Mouse (Mus musculus) right cerebral cortex, adult 2 months (tissue): ENCODE measurements around the gene Arrb2.
"Not testable (repeated sequence)": the region's sequence is repeated elsewhere in the genome, so short reads cannot be mapped to it uniquely, and the experiment has no call there.

Experiments used
- DNase-seq, 2 experiments: peaks; one replicate each; pipeline ENCODE4 v3.0.0; 2021 to 2022; ENCODE audit warnings: low spot score in 2 of 2

The Arrb2 gene

DNA sequence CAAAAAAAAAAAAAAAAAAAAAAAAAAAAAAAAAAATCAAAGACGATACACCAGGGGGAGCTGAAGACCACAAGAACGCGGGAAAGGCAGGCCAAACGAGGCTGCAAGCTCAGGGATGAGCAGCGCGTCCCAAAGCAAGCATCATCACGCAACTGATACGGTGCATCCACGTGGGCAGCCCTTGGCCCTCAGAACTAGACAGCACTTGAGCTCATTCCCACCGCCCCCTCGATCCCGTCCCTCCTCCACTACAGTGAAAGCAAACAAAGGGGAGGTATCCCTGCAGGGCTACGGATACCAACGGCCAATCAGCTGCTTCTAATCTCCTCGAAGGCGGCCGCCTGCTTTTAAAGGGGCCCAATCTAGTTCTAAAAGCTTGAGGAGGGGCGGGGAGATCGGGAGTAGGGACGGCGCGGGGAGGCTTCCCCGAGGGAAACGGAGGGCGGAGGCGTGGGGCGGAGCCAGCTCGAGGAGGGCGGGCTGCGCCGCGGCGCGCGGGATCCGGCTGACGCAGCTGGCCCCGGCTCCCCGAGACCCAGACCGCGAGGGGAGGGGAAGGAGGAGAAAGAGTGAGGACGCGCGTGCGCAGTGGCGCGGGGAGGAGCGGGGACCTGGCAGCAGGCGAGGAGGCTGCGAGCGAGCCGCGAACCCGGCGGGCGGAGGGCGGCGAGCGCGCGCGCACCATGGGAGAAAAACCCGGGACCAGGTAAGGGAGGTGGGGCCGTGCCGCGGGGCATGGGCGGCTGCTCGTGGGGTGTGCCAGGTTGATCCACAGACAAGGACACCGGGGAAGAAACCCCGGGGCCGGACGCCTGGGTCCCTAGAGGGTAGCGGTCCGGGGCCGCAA, at the start of gene Arrb2:
TSS of gene Arrb2 (plus strand) at position 588 of the 847 bp plus-strand sequence.
- peak; percentile 97 to 98 for DNase-seq

- no peak for DNase-seq
Observed at GRCm38 (mm10) chr11:70384136-70384535, 48.3 kb upstream of the Arrb2 start.

GRCm38 (mm10) chr11:70387436-70387835, 45.0 kb upstream of the Arrb2 start:
- no peak for DNase-seq

GRCm38 (mm10) chr11:70389421-70389820, 43.0 kb upstream of the Arrb2 start:
- no peak for DNase-seq

DNA sequence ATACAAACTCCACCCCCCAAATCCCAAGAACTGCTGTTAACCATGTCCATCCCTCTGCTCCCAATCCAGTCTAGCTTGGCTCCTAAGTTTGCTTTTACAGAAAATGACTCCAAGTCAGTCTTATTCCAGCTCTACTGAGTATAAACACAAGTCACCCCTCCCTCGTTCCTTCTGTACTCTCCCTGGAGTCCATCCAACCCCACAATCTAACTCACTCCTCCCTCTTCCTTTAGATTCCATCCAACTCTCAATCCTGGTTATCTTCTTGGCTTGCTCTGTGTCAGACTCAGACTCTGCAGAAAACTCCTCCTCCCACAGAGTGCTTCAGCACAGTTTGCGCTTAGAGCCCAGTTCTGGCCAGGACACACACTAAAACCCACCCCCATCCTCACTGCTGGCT, 28.8 kb upstream of the Arrb2 start:
- DNase-seq: peak; percentile 13 to 22

DNA sequence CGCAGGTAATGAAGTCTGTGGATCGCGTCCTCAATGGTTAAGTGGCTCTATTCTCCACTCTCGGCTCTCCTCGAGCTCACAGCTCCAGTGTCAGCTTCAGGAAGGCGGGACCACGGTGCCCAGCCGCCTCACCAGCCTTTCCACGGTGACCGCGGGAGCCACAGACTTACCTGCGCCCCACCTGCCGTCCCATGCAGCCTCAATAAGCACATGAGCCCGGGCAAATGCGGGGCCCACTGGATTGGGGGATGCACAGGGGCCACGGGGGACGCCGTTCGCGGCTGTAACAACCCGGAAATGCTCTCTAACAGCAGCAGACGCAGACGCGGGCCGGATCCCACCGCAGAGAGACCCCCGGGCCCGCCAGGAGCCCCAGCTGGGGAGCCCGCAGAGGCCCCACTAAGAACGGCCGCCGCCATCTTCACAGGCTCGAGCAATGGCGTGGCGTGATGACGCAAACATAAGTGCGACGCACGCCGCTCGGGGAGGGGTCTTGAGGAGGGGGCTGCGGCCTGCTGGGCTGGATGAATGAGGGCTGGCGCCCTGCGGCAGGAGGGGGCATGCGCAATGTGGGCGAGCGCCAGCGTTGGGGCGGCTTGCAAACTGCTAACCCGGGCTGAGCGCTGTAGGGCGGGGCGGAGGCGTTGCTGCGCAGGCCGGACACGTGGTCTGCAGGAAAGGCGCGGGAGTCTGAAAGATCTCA, 22.7 kb upstream of the Arrb2 start, which contains the start of gene Pelp1:
TSS of gene Pelp1 (minus strand) at position 438 of the 703 bp plus-strand sequence.
- peak; percentile 89 to 94 for DNase-seq

- no peak for DNase-seq
Observed at GRCm38 (mm10) chr11:70410297-70410643, 22.2 kb upstream of the Arrb2 start.

GRCm38 (mm10) chr11:70412591-70412990, 19.8 kb upstream of the Arrb2 start:
- DNase-seq: no peak

DNA sequence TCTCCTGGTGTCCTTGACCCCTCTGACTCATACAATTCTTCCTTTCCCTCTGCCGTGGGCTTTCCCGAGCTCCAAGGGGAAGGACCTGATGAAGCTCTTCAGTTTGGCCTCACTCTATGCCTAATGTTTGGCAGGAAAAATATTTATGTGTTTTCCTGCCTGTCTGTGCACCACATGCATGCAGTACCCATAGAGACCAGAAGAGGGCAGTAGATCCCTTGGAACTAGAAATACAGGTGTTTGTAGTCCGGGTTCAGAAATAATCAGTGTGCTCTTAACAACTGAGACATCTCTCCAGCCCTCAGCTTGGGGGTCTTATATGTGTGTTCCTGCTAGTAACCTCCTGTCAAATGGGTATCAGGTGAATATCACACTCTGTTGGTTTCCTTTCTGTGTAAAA, 18.5 kb upstream of the Arrb2 start:
- peak; percentile 83 to 87 for DNase-seq

GRCm38 (mm10) chr11:70418199-70418598, 14.2 kb upstream of the Arrb2 start:
- no peak for DNase-seq

DNA sequence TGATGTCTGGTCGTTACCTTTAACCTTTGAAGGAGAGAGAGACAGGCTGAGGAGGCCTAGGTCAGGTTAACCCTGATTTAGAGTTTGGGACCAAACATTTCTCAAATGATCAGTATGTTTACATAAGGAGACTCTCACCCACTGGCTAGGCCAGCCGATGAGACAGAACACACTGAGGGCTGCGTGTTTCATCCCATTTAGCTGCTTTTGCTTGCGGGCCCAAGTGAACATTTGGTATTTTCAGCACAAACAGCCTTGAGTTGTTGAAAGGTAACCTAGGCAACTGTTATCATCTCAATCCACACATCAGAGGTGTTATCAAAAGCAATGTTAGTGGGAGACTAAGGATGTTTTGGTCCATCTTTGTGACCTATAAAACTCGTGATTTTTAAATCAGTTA, 12.9 kb upstream of the Arrb2 start:
- peak; percentile 23 to 29 for DNase-seq

GRCm38 (mm10) chr11:70426598-70426997, 5.8 kb upstream of the Arrb2 start:
- DNase-seq: not testable (repeated sequence)

DNA sequence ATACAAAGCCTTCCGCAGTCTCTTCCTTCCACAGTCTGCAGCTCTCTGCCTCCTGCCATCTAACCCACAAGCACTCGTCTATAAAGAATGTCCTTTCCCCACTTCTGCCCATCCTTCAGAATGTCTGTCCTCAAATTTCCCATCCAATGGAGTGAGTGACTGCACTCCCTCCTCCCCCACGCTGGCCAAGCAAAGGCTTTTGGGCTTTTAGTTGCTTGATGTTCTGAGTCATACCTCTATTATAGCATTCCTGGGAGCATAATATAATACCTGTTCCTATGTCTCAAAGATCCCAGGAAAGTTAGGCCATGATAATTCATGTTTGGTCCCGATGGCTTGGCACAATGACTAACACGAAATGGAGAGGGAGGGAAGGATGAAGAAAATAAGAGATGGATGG, 861 bp upstream of the Arrb2 start:
- no peak for DNase-seq

DNA sequence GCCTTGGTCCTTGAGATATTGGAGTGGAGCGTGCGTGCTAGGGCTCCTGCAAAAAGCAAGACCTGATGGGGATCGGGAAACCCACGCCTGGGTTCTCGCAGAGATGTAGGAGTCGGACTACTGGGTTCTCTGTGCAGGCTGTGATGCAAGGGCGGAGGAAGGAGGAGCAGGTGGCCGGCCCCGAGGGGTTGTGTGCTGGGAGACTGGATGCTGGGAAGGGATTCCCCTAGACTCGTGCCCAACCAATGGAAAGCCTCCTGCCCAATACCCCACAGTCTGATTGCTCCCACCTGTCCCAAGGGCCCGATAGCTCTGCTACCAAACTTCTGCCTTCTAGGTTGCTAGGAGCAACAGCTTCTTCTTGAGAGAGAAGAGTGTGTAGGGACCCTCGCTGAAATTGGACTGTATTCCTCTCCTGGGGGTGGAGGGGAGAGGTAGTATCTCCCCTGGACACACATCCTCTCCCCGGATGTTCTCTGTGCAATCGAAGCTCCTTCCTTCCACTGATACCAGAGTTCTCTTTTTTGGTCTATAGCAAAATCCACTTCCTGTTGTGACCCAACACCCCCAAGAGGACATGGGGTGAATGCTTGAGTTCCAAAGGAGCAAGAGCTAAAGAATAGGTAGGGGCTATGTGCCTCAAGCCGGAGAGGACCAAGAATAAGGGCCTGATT, 597 bp downstream of the Arrb2 start:
- peak in 1 of 2 experiments; percentile 54 for DNase-seq

- no peak for DNase-seq
Observed at GRCm38 (mm10) chr11:70433569-70433943, 1.1 kb downstream of the Arrb2 start.

- DNase-seq: no peak
Observed at GRCm38 (mm10) chr11:70433951-70434350, 1.5 kb downstream of the Arrb2 start.

DNA sequence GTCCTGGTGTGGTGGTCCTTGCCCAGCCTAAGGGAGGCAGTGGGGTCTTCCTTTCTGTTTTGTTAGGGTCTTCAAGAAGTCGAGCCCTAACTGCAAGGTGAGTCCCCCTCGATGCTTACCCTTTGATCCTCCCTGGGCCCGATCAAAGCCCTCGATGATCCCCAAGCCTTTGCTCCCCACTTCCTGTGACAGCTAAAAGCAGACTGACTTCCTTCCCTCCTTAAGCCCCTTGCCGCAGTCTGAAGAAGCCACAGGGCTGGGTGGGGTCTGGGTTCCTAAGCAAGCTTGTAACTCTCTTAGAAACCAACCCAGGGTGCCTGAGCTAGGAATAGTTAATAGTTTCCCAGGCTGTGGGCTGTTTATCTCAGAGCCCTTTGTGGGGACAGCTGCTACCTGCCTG, 3.0 kb downstream of the Arrb2 start:
- DNase-seq: no peak

GRCm38 (mm10) chr11:70437426-70437825, 5.0 kb downstream of the Arrb2 start:
- no peak for DNase-seq

DNA sequence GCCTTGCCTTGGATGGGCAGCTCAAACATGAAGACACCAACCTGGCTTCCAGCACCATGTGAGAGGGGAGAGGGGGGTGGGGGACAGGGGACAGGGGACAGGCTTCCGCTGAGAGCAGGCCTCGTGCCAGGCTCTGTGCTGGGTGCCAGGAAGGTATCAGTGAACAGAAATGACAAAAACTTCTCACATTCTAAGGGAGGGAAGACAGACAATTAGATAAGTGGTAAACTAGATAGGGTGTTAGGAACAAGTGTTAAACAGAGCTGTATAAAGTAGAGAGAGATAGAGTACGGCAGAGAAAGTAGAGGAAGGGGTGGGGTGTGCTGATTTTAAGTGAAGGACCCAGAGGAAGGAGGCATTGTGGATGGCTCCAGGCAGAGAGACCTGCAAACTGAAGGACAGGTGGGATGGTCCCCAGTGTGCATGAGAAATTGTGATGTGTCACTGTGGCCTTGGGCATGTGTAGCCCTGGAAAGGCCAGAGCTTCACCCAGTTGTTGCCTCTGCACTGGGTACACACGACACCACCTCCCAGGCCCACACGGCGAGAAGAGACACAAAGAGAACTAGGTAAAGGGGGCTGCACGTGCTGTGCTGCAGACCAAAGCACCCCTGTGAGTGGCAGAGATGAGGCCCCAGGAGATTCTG, 6.4 kb downstream of the Arrb2 start:
- no peak for DNase-seq

DNA sequence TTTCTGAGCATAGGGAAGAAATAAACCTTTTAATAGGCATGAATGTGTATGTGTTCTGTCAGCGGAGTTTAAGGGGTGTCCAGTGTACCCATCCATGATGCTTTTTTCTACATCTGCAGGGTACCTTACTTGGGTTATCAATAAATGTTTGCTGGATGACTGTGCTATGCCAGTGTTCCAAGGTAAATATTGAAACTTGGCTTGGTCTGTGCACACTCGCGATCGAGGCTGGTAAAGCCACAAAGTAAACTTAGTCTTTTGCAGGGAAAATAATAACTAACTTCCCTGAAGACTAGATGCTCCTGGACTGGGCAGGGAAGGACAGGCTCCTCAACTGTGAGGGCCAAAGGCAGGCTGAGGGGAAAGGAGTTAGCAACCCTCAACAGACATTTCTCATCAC, 8.2 kb downstream of the Arrb2 start:
- DNase-seq: no peak

GRCm38 (mm10) chr11:70441882-70442281, 9.4 kb downstream of the Arrb2 start:
- DNase-seq: no peak

GRCm38 (mm10) chr11:70443964-70444363, 11.5 kb downstream of the Arrb2 start:
- DNase-seq: no peak
